Mouse (Mus musculus) MEL (cell line): ENCODE data around the gene Tmem44. TPM values are rescaled to one million over a fixed set of nuclear protein-coding genes. Genes with fewer than 3 reads are reported as not detected.

Experiments used
- DNase-seq: peaks from one replicate; pipeline ENCODE4 v3.0.0; 2011; ENCODE audit warnings: low read depth, low spot score
- H3K27ac ChIP-seq: 2 replicates; pipeline ENCODE4 v1.5.1; 2012; ENCODE audit warnings: low read depth, mild to moderate bottlenecking, control low read depth, low read length, moderate library complexity; ENCODE audit not compliant: control insufficient read depth
- H3K27me3 ChIP-seq, 2 experiments: fragments of 150-350 bp in 1 of 2; sonication (generic) in 1 of 2; 2 replicates each; pipeline ENCODE4 v1.6.1; 2012; ENCODE audit warnings: low read length in 2 of 2, mild to moderate bottlenecking in 2 of 2, improper control_type of control experiment in 1 of 2, moderate library complexity in 1 of 2; ENCODE audit not compliant: insufficient read depth in 2 of 2, control insufficient read depth in 1 of 2
- H3K36me3 ChIP-seq, 2 experiments: 2 replicates each; pipeline ENCODE4 v1.6.1; 2012 to 2014; ENCODE audit warnings: low read length in 2 of 2, improper control_type of control experiment in 1 of 2, inconsistent platforms in 1 of 2, mild to moderate bottlenecking in 1 of 2; ENCODE audit not compliant: insufficient read depth in 2 of 2, control insufficient read depth in 1 of 2
- H3K4me1 ChIP-seq, 2 experiments: fragments of 150-350 bp in 1 of 2; sonication (generic) in 1 of 2; 2 replicates each; pipeline ENCODE4 v1.6.1; 2012; ENCODE audit warnings: low read length in 2 of 2, improper control_type of control experiment in 1 of 2, mild to moderate bottlenecking in 1 of 2; ENCODE audit not compliant: insufficient read depth in 2 of 2, control insufficient read depth in 1 of 2
- H3K4me3 ChIP-seq, 2 experiments: fragments of 150-350 bp in 1 of 2; sonication (generic) in 1 of 2; 2 replicates each; pipeline ENCODE4 v1.5.1; 2012; ENCODE audit warnings: low read depth in 2 of 2, low read length in 2 of 2, mild to moderate bottlenecking in 2 of 2, moderate library complexity in 2 of 2, control low read depth in 1 of 2, improper control_type of control experiment in 1 of 2; ENCODE audit not compliant: control insufficient read depth in 1 of 2, insufficient read depth in 1 of 2
- H3K79me2 ChIP-seq: 2 replicates; pipeline ENCODE4 v1.6.1; 2012; ENCODE audit warnings: mild to moderate bottlenecking, low read length, moderate library complexity; ENCODE audit not compliant: control insufficient read depth, poor library complexity, insufficient read depth
- H3K9ac ChIP-seq: 2 replicates; pipeline ENCODE4 v1.6.1; 2012; ENCODE audit warnings: low read depth, mild to moderate bottlenecking, control low read depth, low read length, moderate library complexity; ENCODE audit not compliant: control insufficient read depth, poor library complexity, severe bottlenecking
- H3K9me3 ChIP-seq: fragments of 150-350 bp; sonication (generic); replicated peaks from 2 replicates; pipeline ENCODE4 v1.6.1; 2012; ENCODE audit warnings: mild to moderate bottlenecking, low read length, improper control_type of control experiment, moderate library complexity; ENCODE audit not compliant: insufficient read depth
- CHD1 ChIP-seq: IDR thresholded peaks from 2 replicates; pipeline ENCODE4 v1.6.1; 2012; ENCODE audit warnings: low read depth, mild to moderate bottlenecking, inconsistent platforms, low read length, improper control_type of control experiment
- CHD2 ChIP-seq: IDR thresholded peaks from 2 replicates; pipeline ENCODE4 v1.6.1; 2011; ENCODE audit warnings: low read length, improper control_type of control experiment
- CTCF ChIP-seq, 3 experiments: IDR thresholded peaks in 2 of 3; conservative IDR thresholded peaks in 1 of 3; 2 replicates each; pipeline ENCODE4 v1.5.1; 2011 to 2012; ENCODE audit warnings: low read length in 3 of 3, low read depth in 2 of 3, mild to moderate bottlenecking in 2 of 3, improper control_type of control experiment in 1 of 3, inconsistent platforms in 1 of 3, mixed read lengths in 1 of 3, moderate library complexity in 1 of 3; ENCODE audit not compliant: control insufficient read depth in 1 of 3, insufficient read depth in 1 of 3, poor library complexity in 1 of 3, severe bottlenecking in 1 of 3
- ELF1 ChIP-seq: IDR thresholded peaks from 2 replicates; pipeline ENCODE4 v1.6.1; 2014; ENCODE audit warnings: low read depth, mild to moderate bottlenecking, inconsistent platforms, low read length, improper control_type of control experiment, moderate library complexity
- ETS1 ChIP-seq: IDR thresholded peaks from 2 replicates; pipeline ENCODE4 v1.6.1; 2012; ENCODE audit warnings: low read depth, mild to moderate bottlenecking, inconsistent platforms, low read length, improper control_type of control experiment, moderate library complexity
- GABPA ChIP-seq: IDR thresholded peaks from 2 replicates; pipeline ENCODE4 v1.6.1; 2012; ENCODE audit warnings: low read depth, mild to moderate bottlenecking, inconsistent platforms, low read length, improper control_type of control experiment, moderate library complexity
- JUND ChIP-seq: IDR thresholded peaks from 2 replicates; pipeline ENCODE4 v1.6.1; 2011; ENCODE audit warnings: low read depth, mild to moderate bottlenecking, improper control_type of control experiment, low read length
- KAT2A ChIP-seq: conservative IDR thresholded peaks from 2 replicates; pipeline ENCODE4 v1.6.1; 2012; ENCODE audit warnings: low read depth, low read length, improper control_type of control experiment, inconsistent platforms
- MAX ChIP-seq: IDR thresholded peaks from 2 replicates; pipeline ENCODE4 v1.6.1; 2011; ENCODE audit warnings: low read length, improper control_type of control experiment
- MAZ ChIP-seq: IDR thresholded peaks from 2 replicates; pipeline ENCODE4 v1.6.1; 2012; ENCODE audit warnings: low read depth, mild to moderate bottlenecking, inconsistent platforms, low read length, improper control_type of control experiment
- MEF2A ChIP-seq: IDR thresholded peaks from 2 replicates; pipeline ENCODE4 v1.6.1; 2014; ENCODE audit warnings: low read depth, mild to moderate bottlenecking, inconsistent platforms, low read length, improper control_type of control experiment; ENCODE audit not compliant: poor library complexity, insufficient replicate concordance, severe bottlenecking; ENCODE audit errors: extremely low read depth
- MXI1 ChIP-seq: IDR thresholded peaks from 2 replicates; pipeline ENCODE4 v1.6.1; 2011; ENCODE audit warnings: mild to moderate bottlenecking, low read depth, low read length, improper control_type of control experiment
- NELFE ChIP-seq: IDR thresholded peaks from 2 replicates; pipeline ENCODE4 v1.6.1; 2011; ENCODE audit warnings: low read depth, low read length, improper control_type of control experiment
- NRF1 ChIP-seq: IDR thresholded peaks from 2 replicates; pipeline ENCODE4 v1.6.1; 2014; ENCODE audit warnings: low read depth, mild to moderate bottlenecking, inconsistent platforms, low read length, improper control_type of control experiment, moderate library complexity; ENCODE audit not compliant: poor library complexity, insufficient read depth, severe bottlenecking
- POLR2AphosphoS2 ChIP-seq: IDR thresholded peaks from 2 replicates; pipeline ENCODE4 v1.6.1; 2011; ENCODE audit warnings: low read length, improper control_type of control experiment
- POLR2AphosphoS5 ChIP-seq: IDR thresholded peaks from 2 replicates; pipeline ENCODE4 v1.6.1; 2012; ENCODE audit warnings: low read depth, borderline replicate concordance, mild to moderate bottlenecking, inconsistent platforms, low read length, moderate library complexity, mixed read lengths
- RCOR1 ChIP-seq: IDR thresholded peaks from 2 replicates; pipeline ENCODE4 v1.6.1; 2012; ENCODE audit warnings: low read depth, mild to moderate bottlenecking, inconsistent platforms, low read length, improper control_type of control experiment
- TBP ChIP-seq: IDR thresholded peaks from 2 replicates; pipeline ENCODE4 v1.8.0; 2011; ENCODE audit warnings: low read depth, low read length, improper control_type of control experiment
- UBTF ChIP-seq: IDR thresholded peaks from 2 replicates; pipeline ENCODE4 v1.6.1; 2012; ENCODE audit warnings: low read depth, mild to moderate bottlenecking, inconsistent platforms, low read length, improper control_type of control experiment, moderate library complexity, borderline replicate concordance; ENCODE audit not compliant: insufficient read depth
- USF1 ChIP-seq: IDR thresholded peaks from 2 replicates; pipeline ENCODE4 v1.6.1; 2014; ENCODE audit warnings: low read depth, mild to moderate bottlenecking, inconsistent platforms, low read length, improper control_type of control experiment, moderate library complexity
- USF2 ChIP-seq, 2 experiments: IDR thresholded peaks; 2 replicates each; pipeline ENCODE4 v1.6.1; 2011 to 2012; ENCODE audit warnings: improper control_type of control experiment in 2 of 2, low read length in 2 of 2, borderline replicate concordance in 1 of 2, inconsistent platforms in 1 of 2, low read depth in 1 of 2, mild to moderate bottlenecking in 1 of 2; ENCODE audit not compliant: insufficient read depth in 1 of 2
- ZNF384 ChIP-seq: IDR thresholded peaks from 2 replicates; pipeline ENCODE4 v1.6.1; 2012; ENCODE audit warnings: low read depth, mild to moderate bottlenecking, inconsistent platforms, low read length, improper control_type of control experiment
- polyA plus RNA-seq, 2 experiments: library from polyadenylated mRNA; stranded (reverse) in 1 of 2; unstranded in 1 of 2; fragments of >175 nt in 1 of 2; fragments of >200 nt in 1 of 2; gene quantifications; 2 replicates each; pipeline versions ENCODE4 v1.2.1 to v1.2.4; 2012; ENCODE audit warnings: low replicate concordance in 2 of 2, low read depth in 1 of 2; ENCODE audit not compliant: insufficient read length in 2 of 2, insufficient read depth in 1 of 2, missing spikeins in 1 of 2
- total RNA-seq: library from RNA; depleted of rRNA; stranded (reverse); fragments of 300-350 nt; gene quantifications from 2 replicates; pipeline ENCODE4 v1.2.3, GENCODE M21; 2012

Gene Tmem44
- total and polyA plus RNA-seq, 3 experiments: 0.50 to 1.4 TPM; not detected in 1

GRCm38 (mm10) chr16:30565631-30566030 lies 15.0 kb upstream of the Tmem44 start (continued):
- no peak for TF ChIP-seq MEF2A
- no peak for TF ChIP-seq USF1
- TF ChIP-seq MXI1: no peak
- TF ChIP-seq UBTF: no peak
- TF ChIP-seq KAT2A: no peak
- no peak for TF ChIP-seq RCOR1
- TF ChIP-seq ELF1: no peak
- no peak for TF ChIP-seq CHD1

GRCm38 (mm10) chr16:30560601-30561000 lies 10.0 kb upstream of the Tmem44 start:
- no peak for DNase-seq
- H3K27me3 ChIP-seq: no peaks in the 10 kb centered on the region
- no peaks in the 10 kb centered on the region for H3K79me2 ChIP-seq
- H3K9me3 ChIP-seq: no peaks in the 10 kb centered on the region
- H3K4me3 ChIP-seq: no peak overlapping the region
- no peak overlapping the region for H3K9ac ChIP-seq
- TF ChIP-seq NRF1 (no peak), MAX (no peak), ETS1 (no peak), POLR2AphosphoS5 (no peak), ZNF384 (no peak), TBP (no peak), NELFE (no peak), GABPA (no peak), ELF1 (no peak), CHD2 (no peak), MAZ (no peak), POLR2AphosphoS2 (no peak), KAT2A (no peak), USF2 (IDR thresholded peaks at IDR 0.05; ENCODE audit: borderline replicate concordance in 1 of 2, insufficient read depth in 1 of 2, low read depth in 1 of 2, low read length in 2 of 2) (no peak), CTCF (IDR thresholded peaks at IDR 0.05 in 2 of 3, conservative IDR thresholded peaks at IDR 0.05 in 1 of 3; ENCODE audit: control insufficient read depth in 1 of 3, insufficient read depth in 1 of 3, low read depth in 2 of 3, low read length in 3 of 3, poor library complexity in 1 of 3, severe bottlenecking in 1 of 3) (no peak), JUND (no peak)
- TF ChIP-seq, all 39 proteins: peak for 0
- H3K36me3 ChIP-seq: peaks cover 2 to 29% of the 10 kb centered on the region in 2 experiments; a peak in 3 of 4 replicates
- no peak overlapping the region for H3K27ac ChIP-seq
- H3K4me1 ChIP-seq: peaks cover 0 to under 1% of the 10 kb centered on the region in 2 experiments; a peak in 2 of 4 replicates
